ENCODE assay signal across 8 mouse cellular contexts in the genomic region with DNA sequence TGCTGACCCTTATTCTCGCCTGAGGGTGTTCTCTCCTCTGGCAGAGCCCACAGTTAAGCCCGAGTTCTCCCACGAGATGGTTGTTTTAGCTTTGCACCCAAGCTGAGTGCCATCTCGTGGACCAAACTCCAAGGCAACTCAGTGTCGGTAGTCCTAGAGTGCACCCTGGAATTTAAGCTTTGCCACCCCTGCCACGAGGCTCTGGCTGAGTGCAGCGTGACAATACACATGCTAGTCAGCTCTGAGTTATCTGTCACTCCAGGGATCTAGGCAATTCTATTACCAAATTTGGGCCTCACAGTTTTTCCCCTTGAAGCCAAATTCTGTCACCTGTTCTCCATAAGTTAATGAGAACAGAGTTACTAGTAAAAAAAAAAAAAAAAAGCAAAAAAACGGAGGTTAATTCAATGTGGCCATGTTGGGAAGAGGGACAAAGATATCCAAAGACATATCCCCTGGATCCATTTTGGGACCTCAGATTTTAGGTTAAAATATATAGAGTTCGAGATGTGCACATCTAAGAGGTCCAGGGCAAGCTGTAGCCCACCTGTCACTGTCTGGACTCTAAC. TPM values are rescaled to one million over a fixed set of nuclear protein-coding genes. Genes with fewer than 3 reads are reported as not detected.
DNase-seq lines count a peak whose midpoint lies in the region; ATAC-seq and TF ChIP-seq lines count a peak whose summit lies in the region.

No protein-coding gene starts in this region.

- peak overlapping the region; percentile 94 for H3K27ac ChIP-seq in heart, embryonic 11.5 days (ENCODE audit: low read depth, low read length)
- H3K27ac ChIP-seq in ES-E14 (ENCODE audit: insufficient read depth, low read depth, low read length, poor library complexity, severe bottlenecking): no peak overlapping the region
- peak overlapping the region; percentile 41 for H3K27ac ChIP-seq in forebrain, embryonic 16.5 days (ENCODE audit: low read length)
- H3K27ac ChIP-seq in macrophage: no peak overlapping the region

- WGBS in heart, embryonic 11.5 days (ENCODE audit: insufficient replicate concordance): 9% methylated on average over 9 of the region's 9 CpGs
- WGBS in forebrain, embryonic 16.5 days: 9% methylated on average over 9 of the region's 9 CpGs
- WGBS in macrophage (ENCODE audit: missing documents): 8% methylated on average over 9 of the region's 9 CpGs

- H3K27me3 ChIP-seq in heart, embryonic 11.5 days (ENCODE audit: control insufficient read depth, insufficient read depth, low read length): no peaks in the 10 kb centered on the region
- no peaks in the 10 kb centered on the region for H3K27me3 ChIP-seq in forebrain, embryonic 16.5 days (replicated peaks; ENCODE audit: control insufficient read depth, insufficient read depth, low read length)

- peak; percentile 66 for ATAC-seq in heart, embryonic 11.5 days (replicated peaks; ENCODE audit: insufficient number of reproducible peaks, low FRiP score, low TSS enrichment)
- peak; percentile 70 for ATAC-seq in forebrain, embryonic 16.5 days

- no peaks in the 10 kb centered on the region for H3K9me3 ChIP-seq in heart, embryonic 11.5 days (replicated peaks; ENCODE audit: control insufficient read depth, low read length)
- H3K9me3 ChIP-seq in ES-E14 (ENCODE audit: control insufficient read depth, insufficient read depth, low read depth, low read length): no peaks in the 10 kb centered on the region
- H3K9me3 ChIP-seq in forebrain, embryonic 16.5 days (ENCODE audit: control insufficient read depth, low read length): no peaks in the 10 kb centered on the region; the same call in 1 of the 2 replicates

- in situ Hi-C loops in ES-E14 (cut with MboI; ENCODE audit: low sequenced_read_pairs in 2 of 2, unreplicated experiment in 2 of 2): no loop called here

- peak overlapping the region; percentile 64 for H3K4me3 ChIP-seq in heart, embryonic 11.5 days (ENCODE audit: low read depth, low read length)
- H3K4me3 ChIP-seq in ES-E14 (ENCODE audit: insufficient read depth in 1 of 2, low read depth in 1 of 2, low read length in 2 of 2, poor library complexity in 1 of 2, severe bottlenecking in 1 of 2): peak overlapping the region; percentile 81 to 83
- peak overlapping the region; percentile 63 for H3K4me3 ChIP-seq in forebrain, embryonic 16.5 days (replicated peaks; ENCODE audit: low read length)
- H3K4me3 ChIP-seq in macrophage (ENCODE audit: inconsistent target): peak overlapping the region; percentile 48

- H3K4me2 ChIP-seq in heart, embryonic 11.5 days: peak overlapping the region; percentile 78
- peak overlapping the region; percentile 71 for H3K4me2 ChIP-seq in forebrain, embryonic 16.5 days (ENCODE audit: low read length)

- no peak for DNase-seq in heart, postnatal 10 days
- no peak for DNase-seq in ES-E14 (ENCODE audit: low read depth, low spot score)
- DNase-seq in layer of hippocampus, adult 11-12 months (ENCODE audit: low spot score): no peak
- no peak for DNase-seq in urinary bladder, adult 2 months (ENCODE audit: low spot score)
- DNase-seq in right cerebral cortex, postnatal 14 days: no peak

- H3K9ac ChIP-seq in heart, embryonic 11.5 days (ENCODE audit: low read depth, low read length): peak overlapping the region; percentile 92
- peak overlapping the region; percentile 64 for H3K9ac ChIP-seq in ES-E14 (ENCODE audit: insufficient read depth, low read depth, low read length, poor library complexity, severe bottlenecking)
- H3K9ac ChIP-seq in forebrain, embryonic 16.5 days (replicated peaks; ENCODE audit: low read depth, low read length): peak overlapping the region; percentile 80

- H3K4me1 ChIP-seq in heart, embryonic 11.5 days (ENCODE audit: control insufficient read depth, insufficient read depth, low read length): peaks cover 10% of the 10 kb centered on the region
- peaks cover 0 to 2% of the 10 kb centered on the region in 2 experiments; a peak in 1 of 4 replicates for H3K4me1 ChIP-seq in ES-E14 (ENCODE audit: control insufficient read depth in 2 of 2, insufficient read depth in 2 of 2, low read length in 2 of 2, poor library complexity in 1 of 2)
- peaks cover 18% of the 10 kb centered on the region for H3K4me1 ChIP-seq in forebrain, embryonic 16.5 days (replicated peaks; ENCODE audit: control insufficient read depth, insufficient read depth, low read length)

- intact Hi-C loops in heart, postnatal 10 days (cut with DNase I): no loop called here

- H3K79me2 ChIP-seq in macrophage (ENCODE audit: inconsistent target): peaks cover 31% of the 10 kb centered on the region; the same call in 1 of the 2 replicates

- H3K36me3 ChIP-seq in heart, embryonic 11.5 days (ENCODE audit: control insufficient read depth, insufficient read depth, low read length): no peaks in the 10 kb centered on the region
- H3K36me3 ChIP-seq in ES-E14 (ENCODE audit: control insufficient read depth, insufficient read depth, low read length, poor library complexity, severe bottlenecking) (no peaks in the 10 kb centered on the region), macrophage (ENCODE audit: inconsistent target) (no peaks in the 10 kb centered on the region)
- no peaks in the 10 kb centered on the region for H3K36me3 ChIP-seq in forebrain, embryonic 16.5 days (ENCODE audit: control insufficient read depth, insufficient read depth)

TF ChIP-seq in ES-E14, 5 proteins besides CTCF, POLR2A, EP300 and RAD21:
- TF ChIP-seq MAFK (IDR thresholded peaks at IDR 0.05; ENCODE audit: insufficient read depth, low read depth, low read length) (no peak), ZNF384 (IDR thresholded peaks at IDR 0.05; ENCODE audit: low read depth, low read length) (no peak), ZC3H11A (IDR thresholded peaks at IDR 0.05; ENCODE audit: borderline replicate concordance, low read depth, low read length) (no peak), HCFC1 (IDR thresholded peaks at IDR 0.05; ENCODE audit: borderline replicate concordance, insufficient read depth, low read length) (no peak), CHD2 (IDR thresholded peaks at IDR 0.05; ENCODE audit: low read depth, low read length) (no peak)

RNA-seq across cellular contexts. Expression of a gene that starts 11.0 kb away (rescaled TPM):
- 31.1 and 32.1 TPM in 2 replicates for polyA plus RNA-seq in heart, embryonic 11.5 days (2014; fragmentation: Nextera tagmentation; extraction: Ambion mirVana)
- total RNA-seq in heart, postnatal 10 days (2021): 10 to 100 TPM; 33.7 to 38.5 TPM
- total RNA-seq in ES-E14 (2012; rRNA removed): 17.5 and 20.5 TPM in 2 replicates
- polyA plus RNA-seq in forebrain, embryonic 16.5 days (2015; fragmentation: Nextera tagmentation; extraction: Ambion mirVana): 29.2 and 30.6 TPM in 2 replicates
- 10 to 100 TPM in 10 of 26 experiments, 1 to 10 TPM in 15, under 1 TPM in 1; 0.51 to 18.4 (median 6.7) TPM for total RNA-seq in macrophage (2018; cell fraction: chromatin; rRNA removed)
- 10 to 100 TPM in 16 of 26 experiments, 1 to 10 TPM in 10; 4.3 to 14.1 (median 11.6) TPM for total RNA-seq in macrophage (2018; cell fraction: cytosol; rRNA removed)
- 10 to 100 TPM in 7 of 26 experiments, 1 to 10 TPM in 19; 2.4 to 28.5 (median 7.8) TPM for total RNA-seq in macrophage (2018; cell fraction: nucleus; rRNA removed)
- 11.1 to 14.6 TPM (median 13.6 TPM) in 3 replicates for polyA plus RNA-seq in macrophage (2018)
- 11.6 and 17.9 TPM in 2 replicates for polyA plus RNA-seq in urinary bladder, adult 2 months (2012; rRNA removed)

Comparison
In these comparisons a context has a peak if more than half of its experiments do, and no peak if none do; other contexts are left out.
1. H3K27ac ChIP-seq: peak in heart, embryonic 11.5 days (single experiment) and forebrain, embryonic 16.5 days (single experiment); none in ES-E14 (single experiment) and macrophage (single experiment).
2. Peak in every context shown above with its lines, with median percentiles within 50 percentile points of each other: H3K4me3 ChIP-seq and H3K9ac ChIP-seq.